Mouse (Mus musculus): ENCODE measurements around the gene Zfp1. TPM values are rescaled to one million over a fixed set of nuclear protein-coding genes. Genes with fewer than 3 reads are reported as not detected.
"Not testable (repeated sequence)": the region's sequence is repeated elsewhere in the genome, so short reads cannot be mapped to it uniquely, and the experiment has no call there.

The Zfp1 gene
- total RNA-seq, 2 experiments from 2014 or later: 19.4 to 22.3 TPM

DNA sequence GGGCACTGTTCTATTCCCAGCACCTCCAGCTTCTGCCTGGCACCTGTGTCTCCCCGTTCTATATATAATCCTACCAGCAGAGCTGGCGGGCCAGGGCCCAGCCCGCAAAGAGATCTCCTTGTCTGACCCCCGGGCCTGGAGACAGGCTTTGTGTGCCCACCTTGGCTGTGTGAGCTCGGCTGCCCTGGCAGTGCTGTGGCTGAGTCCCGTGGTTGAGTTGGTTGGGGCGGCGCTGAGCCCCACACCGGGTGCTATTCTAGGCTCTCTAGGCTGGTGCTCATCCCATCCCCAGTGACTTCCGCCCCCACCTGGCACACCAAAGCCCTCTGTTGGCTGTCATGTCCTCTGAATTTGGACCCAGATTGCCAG, 18.4 kb upstream of the Zfp1 start:
- DNase-seq (ENCODE audit: extremely low spot score in 1 of 2, low spot score in 1 of 2): no peak

DNA sequence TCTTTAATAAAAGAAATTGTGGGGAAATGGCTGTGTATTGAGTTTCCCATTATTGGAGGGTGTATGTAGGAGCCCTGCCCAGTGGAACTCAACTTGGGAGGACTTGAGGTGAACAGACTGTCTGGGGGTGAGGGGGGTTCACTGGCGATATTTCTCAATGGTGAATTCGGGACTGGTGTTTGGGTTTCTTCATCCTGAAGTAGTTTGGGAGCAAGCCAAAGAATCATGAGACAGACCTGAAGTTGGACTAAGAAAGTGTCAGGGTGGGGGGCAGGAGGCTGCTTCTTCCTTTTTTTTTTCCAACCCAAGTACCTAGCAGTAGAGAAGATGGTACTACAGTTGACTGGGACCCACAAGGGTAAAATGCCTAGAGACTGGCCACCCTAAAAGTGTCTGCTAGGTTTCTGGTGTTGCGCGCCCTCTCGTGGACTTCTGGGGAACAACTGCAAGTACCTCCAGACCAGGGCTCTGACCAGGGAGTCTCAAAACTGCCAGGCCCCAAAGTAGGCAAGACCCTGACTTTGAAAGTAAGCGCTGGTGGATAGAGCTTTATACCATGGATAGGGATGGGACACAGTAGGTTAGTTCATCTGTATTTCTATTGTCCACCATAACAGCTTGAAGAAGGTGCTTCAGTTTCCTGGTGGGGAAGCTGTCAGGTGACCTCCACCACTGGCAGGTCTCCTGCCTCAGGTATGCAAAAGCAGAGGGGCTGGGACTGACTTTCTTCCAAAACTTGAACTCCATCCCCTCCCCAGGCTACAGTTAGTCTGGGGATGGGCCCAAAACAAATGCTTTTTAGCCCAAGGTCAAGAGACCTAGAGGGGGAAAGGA, 17.3 kb upstream of the Zfp1 start:
- peak; percentile 54 to 80 for DNase-seq (ENCODE audit: extremely low spot score in 1 of 2, low spot score in 1 of 2)

DNA sequence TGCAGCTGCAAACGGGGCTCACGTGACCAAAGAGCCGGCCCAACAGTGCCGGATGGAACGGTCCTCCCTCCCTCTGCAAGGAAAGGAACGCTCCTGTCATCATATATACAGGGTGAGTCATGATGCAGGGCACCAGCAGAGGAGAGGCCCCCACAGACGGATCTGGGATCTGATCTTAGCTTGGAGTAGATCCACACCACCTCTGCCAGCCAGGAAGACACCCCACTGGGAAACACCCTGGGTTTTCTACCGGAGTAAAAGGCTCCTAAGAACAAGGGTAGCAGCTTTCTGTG, 16.7 kb upstream of the Zfp1 start:
- DNase-seq (ENCODE audit: extremely low spot score in 1 of 2, low spot score in 1 of 2): no peak

DNA sequence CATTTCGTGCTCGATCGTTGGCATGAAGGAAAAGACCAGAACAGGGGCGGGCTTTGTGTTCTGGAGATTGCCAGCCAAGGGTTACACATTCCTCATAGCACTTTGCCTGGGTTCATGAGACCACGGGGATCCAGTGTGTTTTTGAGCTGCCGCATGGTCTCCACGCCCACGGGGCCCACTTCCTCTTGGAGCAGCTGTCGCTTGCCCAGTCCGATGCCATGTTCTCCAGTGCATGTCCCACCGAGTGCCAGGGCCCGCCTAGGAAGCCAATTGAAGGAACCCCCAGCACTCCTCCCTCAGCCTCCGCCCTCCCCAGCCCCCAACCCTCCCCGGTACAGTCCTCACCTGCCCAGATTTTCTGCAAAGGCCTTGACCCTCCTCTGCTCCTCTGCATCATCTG, 16.3 kb upstream of the Zfp1 start:
- no peak for DNase-seq (ENCODE audit: extremely low spot score in 1 of 2, low spot score in 1 of 2)

DNA sequence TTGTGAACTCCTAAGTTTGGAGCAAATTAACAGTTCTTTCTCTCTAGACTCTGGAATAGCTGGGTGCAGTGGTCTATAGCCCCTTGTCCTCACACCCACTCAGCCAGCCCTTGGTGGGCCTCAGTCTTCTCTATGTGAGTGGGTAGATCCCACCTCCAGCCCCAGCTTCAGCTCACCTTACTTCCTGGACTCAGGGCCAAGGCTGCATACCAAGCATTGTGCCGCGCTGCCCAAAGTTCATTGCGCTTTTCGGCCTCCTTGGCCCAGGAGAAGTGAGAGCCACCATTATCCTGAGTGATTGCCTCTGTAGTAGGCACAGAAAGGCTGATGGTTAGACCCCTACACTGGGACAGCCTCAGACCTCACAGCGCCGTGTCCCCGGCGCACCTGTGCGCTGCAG, 15.3 kb upstream of the Zfp1 start:
- DNase-seq (ENCODE audit: extremely low spot score in 1 of 2, low spot score in 1 of 2): no peak

DNA sequence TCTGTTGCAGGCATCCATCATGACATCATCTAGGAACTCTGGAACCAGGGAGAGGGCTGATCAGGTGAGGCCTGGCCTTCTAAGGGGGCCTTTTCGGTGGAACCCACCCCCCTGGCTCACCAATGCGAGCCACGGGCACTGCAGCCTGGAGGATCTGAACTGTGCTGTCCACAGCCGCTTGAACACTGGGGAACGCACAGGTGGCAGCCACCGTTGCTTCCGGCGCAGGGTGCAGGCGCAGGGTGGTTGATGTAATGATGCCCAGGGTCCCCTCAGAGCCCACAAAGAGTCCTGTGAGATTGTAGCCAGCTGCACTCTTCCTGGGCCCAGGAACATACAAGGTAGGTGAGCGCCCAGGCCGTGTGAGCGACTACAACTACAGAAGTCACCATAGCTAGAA, 14.8 kb upstream of the Zfp1 start:
- DNase-seq (ENCODE audit: extremely low spot score in 1 of 2, low spot score in 1 of 2): no peak

DNA sequence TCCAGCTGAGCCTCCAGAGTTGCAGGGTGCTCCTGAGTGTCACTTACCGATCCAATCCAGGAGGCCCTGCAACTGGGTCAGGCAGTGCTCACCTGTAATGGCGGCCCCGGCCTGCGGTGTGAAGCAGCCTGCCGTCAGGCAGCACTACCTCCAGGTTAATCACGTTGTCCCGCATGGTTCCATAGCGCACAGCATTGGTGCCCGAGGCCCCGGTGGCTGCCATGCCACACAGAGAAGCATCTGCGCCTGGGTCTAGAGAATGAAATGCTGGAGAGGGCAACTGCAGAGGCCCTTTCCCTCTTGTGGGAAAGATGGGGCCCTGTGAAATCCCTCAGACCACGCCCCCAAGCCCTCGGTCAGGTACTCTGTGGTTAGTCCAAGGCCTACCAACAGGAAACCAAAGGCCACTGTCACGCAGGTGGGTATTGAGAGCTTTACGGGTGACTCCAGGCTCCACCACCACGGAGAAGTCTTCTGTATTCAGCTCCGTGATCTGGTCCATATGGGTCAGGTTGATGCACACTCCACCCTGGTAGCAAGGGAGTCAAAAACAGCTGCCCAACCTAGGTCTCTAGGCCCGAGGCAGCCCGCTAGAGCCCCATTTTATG, 14.2 kb upstream of the Zfp1 start:
- DNase-seq (ENCODE audit: extremely low spot score in 1 of 2, low spot score in 1 of 2): no peak

DNA sequence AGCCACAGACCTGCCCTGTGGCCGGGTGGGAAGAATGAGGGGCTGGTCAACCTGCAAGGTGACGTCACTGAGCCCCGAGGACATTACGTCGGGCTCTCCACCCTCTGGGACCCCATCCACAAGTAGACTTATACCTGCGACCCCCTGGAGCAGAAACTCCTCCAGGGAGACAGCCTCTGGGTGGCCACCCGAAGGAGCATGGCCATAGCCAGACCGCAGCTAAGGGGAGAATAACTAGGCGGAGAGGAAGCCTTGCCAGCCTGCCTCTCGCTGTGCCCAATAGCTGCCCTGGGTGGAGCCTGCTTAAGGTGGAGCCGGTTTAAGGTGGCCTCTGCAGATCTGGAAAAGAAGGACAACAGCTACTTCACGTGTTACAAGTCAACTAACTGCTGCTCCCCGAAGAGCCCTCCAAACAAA, 13.1 kb upstream of the Zfp1 start, which contains the start of gene Ldhd:
TSS of gene Ldhd (minus strand) at position 270 of the 417 bp plus-strand sequence.
- DNase-seq (ENCODE audit: extremely low spot score in 1 of 2, low spot score in 1 of 2): peak in 1 of 2 experiments; percentile 38

DNA sequence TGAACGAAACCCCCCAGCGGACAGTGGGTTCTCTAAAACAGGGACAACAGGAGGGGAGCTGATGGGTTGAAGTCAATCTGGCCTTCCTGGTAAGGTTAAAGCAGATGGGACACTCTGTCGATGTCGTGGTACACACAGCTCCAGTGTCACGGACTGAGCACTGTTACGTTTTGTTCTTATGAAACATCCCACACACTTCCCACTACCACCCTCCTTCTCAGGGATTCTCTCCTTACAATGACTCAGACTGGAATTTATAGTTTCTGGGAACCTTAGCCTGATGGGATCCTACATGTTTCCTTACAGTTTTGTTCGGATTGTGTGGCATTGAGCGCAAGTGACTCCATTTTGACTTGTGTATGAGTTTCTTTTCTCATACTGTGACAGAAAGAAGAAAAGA, 11.6 kb upstream of the Zfp1 start:
- no peak for DNase-seq (ENCODE audit: extremely low spot score in 1 of 2, low spot score in 1 of 2)

DNA sequence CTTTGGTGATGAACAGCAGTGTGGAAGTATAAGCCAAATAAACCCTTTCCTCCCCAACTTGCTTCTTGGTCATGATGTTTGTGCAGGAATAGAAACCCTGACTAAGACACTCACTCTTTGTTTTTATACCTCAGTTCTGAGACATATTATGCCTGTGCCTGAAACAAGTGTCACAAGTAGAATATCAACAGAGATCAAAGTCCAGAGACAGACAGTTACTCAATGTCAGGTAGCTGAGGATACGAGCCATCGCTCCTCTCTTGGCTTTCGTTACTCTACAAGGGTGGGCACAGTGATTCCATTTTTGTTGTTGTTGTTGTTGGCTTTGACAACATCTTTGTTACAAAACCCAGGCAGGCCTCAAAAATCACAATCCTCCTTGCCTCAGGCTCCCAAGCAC, 10.2 kb upstream of the Zfp1 start:
- no peak for DNase-seq (ENCODE audit: extremely low spot score in 1 of 2, low spot score in 1 of 2)

DNA sequence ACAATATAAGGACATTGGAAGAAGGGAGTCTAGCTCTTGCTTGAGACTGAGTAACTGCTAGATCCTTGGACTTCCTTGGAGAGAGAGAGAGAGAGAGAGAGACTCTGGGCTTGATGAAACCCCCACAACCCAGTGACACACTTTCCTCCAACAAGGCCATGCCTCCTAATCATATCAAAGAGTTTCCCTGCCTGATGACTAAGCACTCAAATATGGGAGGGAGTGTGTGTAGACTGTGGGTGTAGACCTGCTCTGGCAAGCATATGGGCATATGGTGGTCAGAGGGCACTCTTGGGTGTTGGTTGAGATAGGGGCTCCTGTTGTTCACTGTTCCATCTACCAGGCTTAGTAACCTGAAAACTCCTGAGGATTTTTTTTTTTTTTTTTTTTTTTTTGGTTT, 5.1 kb upstream of the Zfp1 start:
- DNase-seq (ENCODE audit: extremely low spot score in 1 of 2, low spot score in 1 of 2): no peak

DNA sequence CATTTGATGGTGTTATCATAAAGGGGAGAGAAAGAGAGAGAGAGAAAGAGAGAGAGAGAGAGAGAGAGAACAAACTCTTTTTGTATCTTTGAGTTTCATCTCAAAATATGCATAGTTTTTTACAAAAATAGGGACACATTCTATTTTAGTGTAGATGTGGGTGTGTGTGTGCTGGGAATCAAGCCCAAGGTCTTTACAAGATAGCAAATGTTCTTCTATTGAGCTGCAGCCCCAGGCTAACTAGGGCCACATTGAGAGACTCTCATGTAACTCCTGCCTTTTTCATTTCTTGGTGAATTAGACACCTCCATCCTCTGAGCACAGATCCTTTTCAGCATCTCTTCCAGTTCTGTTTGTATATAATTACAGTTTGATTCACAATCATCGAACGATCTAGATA, 2.1 kb upstream of the Zfp1 start:
- no peak for DNase-seq (ENCODE audit: extremely low spot score in 1 of 2, low spot score in 1 of 2)

DNA sequence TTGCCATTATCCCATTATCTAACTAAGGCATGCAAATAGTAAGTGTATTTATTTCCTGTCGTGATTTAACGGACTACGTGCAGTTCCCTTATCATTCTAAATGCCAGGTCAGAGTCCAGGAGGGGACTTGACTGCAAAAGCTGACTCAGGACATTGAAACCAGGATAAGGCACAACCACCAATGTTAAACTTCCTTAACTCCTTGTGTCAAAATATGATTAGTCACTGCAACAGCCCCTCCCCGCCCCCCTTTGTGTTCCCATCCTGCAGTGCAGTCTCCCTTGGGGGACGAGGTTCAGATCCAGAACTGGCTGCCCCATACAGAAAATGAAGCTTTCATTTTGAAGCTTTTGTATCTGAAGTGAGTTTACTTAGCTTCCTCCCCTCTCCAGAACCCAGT, 705 bp upstream of the Zfp1 start:
- no peak for DNase-seq (ENCODE audit: extremely low spot score in 1 of 2, low spot score in 1 of 2)

DNA sequence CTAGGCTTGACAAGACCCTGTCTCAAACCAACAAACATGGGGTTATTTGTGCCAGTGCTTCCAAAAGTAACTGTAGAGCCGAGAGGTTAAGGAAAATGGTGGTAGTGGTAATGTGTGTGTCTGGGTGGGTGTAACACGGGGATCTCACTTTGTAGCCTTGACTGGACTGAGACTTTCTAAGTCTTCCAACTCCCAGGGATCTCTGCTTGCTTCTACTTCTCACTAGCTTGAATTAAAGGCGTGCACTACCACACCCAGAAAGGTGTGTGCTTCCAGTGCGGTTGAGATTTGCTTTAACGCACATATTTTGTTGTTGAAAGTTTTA, 300 bp upstream of the Zfp1 start:
- DNase-seq (ENCODE audit: extremely low spot score in 1 of 2, low spot score in 1 of 2): no peak

DNA sequence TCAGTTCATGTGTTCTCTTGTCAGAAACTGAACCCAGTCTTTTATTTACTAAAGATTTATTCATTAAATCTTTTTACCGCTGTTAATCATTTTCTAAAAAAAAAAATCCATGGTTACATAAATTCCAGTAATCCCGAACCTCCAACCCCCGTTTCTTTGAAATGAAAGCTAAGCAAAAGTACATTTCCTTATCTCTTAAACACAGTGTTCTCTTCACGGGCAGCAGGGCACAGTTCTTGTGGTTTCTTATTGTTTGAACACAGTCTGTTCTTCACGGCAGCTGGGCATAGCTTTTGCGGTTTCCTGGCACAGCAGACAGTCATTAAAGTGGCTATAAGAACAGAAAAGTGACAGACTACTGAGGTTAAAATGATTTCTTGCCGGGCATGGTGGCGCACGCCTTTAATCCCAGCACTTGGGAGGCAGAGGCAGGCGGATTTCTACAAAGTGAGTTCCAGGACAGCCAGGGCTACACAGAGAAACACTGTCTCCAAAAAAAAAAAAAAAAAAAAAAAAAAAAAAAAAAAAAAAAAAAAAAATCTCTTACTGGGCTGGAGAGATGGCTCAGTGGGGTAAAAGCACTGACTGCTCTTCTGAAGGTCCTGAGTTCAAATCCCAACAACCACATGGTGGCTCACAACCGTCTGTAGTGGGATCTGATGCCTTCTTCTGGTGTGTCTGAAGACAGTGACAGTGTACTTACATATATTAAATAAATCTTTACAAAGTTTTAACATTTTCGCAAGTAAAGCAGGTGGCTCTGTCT, 1.3 kb downstream of the Zfp1 start:
- not testable (repeated sequence) for DNase-seq (ENCODE audit: extremely low spot score in 1 of 2, low spot score in 1 of 2)

DNA sequence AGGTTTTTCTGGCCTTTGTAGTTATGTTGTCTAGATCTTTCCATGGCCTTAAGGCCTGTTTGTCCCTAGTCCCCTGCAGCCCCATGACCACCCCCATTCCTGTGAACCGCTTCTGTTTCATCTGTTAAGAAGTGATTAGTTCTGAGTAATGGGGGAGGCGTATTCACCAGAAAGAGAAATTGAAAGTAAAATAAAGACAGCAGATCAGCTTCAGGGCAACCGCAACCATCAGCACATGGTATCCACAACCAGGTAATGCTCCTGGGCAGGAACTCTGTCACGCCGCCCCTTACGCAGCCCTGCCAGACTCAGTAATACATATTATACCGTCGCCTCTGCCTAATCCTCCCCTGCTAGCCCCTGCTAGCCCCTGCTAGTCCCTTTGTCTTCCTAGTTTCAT, 2.5 kb downstream of the Zfp1 start:
- no peak for DNase-seq (ENCODE audit: extremely low spot score in 1 of 2, low spot score in 1 of 2)

DNA sequence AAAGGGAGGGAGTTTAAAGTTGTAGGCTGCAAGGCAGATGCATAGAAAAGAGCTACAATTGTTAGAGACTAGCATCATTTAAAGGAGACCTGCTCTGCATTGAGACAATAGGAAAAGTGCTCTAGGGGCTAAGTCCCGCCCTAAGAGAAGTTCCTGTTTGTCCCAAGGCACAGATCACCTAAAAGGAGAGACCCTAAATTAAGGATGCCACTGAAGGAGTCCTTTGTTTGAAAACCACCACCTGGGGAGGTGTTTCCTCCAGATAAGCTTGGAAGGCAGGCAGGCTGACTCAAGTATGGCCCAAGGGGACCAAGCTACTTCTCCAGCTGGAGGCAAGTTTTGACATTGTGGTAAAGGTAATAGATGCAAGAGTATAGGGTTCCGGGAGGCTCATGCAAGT, 5.6 kb downstream of the Zfp1 start:
- DNase-seq (ENCODE audit: extremely low spot score in 1 of 2, low spot score in 1 of 2): no peak

DNA sequence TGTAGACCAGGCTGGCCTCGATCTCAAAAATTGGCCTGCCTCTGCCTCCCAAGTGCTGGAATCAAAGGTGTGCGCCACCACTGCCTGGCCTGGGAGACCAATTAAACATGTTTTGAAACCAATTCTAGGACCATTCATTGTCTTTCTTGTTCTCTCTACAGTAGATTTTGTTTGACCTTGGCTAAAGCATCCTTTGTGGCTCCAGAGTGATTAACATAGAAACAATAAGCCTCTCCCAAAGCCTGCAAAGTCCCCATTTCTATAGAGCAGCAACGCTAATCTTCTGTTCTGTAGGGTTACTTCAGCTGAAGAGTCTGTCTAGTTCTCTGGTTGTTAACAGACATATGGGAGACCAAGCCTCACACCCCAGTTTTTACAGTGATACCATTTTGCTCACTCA, 7.5 kb downstream of the Zfp1 start:
- no peak for DNase-seq (ENCODE audit: extremely low spot score in 1 of 2, low spot score in 1 of 2)

DNA sequence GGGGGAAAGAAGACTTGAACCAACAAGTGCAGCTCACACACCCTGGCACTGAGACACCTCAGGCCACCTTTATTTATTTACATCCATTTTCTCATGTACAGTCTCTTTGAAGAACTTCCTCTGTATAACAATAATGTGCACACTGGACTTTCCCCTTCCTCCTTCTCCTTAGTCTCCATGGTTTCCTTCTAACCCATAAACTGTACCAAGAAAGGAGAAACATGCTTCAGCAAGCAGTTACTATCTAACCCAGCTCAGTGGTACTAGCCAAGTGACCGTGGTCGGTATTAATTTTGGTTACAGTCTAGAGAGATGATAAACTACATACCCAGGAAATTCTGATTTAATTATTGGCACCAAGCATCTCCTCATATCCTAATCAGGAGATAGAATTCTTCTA, 10.3 kb downstream of the Zfp1 start:
- DNase-seq (ENCODE audit: extremely low spot score in 1 of 2, low spot score in 1 of 2): no peak

DNA sequence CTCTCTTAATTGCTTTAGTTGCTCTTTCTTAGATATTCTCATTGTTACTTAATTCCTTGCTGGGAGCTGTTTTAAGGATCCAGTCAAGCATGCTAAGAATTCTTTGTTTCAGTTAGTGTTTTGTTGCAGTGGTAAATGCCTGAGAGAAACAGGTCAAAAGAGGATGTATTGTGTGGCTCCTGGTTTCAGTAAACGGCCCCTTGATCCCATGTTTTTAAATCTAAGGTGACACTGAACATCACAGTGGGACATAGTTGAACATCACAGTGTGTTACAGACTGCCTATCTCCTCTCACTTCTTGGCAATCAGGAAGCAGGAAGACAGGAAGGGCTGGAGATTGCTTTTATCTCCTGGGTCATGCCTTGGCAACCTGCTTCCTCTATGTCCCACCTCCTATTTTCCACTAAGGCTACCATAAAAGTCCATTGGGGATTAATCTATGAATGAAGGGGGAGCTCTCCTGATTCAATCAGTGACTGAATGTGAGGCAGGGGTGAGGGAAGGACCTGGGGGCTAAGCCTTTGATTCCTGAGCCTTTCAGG, 14.2 kb downstream of the Zfp1 start:
- DNase-seq (ENCODE audit: extremely low spot score in 1 of 2, low spot score in 1 of 2): no peak

DNA sequence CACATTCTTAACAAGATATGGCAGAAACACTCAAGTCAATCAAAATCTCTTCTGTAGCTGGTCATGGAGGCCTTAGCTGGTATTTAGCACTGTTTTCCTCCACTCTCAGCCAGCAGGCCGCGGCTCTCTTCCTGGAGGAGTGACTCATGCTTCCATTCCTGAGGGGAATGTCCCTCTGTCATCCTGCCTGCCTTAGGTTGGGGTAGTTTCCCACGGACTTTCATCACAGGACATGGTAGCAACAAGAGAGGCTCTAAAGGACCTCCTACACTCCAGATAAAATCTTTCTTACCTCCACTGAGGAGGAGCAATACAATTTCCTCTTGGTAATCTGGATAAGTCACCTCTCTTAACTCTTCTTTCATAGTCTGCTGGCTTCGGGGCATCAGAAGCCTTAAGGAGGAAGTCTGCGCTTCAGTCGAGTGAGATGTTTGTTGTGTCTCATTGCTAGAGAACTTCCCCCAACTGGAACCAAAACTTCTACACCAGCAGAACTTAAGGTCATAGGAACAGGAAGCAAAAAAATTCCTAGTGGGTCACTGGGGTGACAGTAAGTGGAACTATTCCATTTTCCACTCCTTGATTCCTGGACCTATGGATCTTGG, 15.7 kb downstream of the Zfp1 start:
- no peak for DNase-seq (ENCODE audit: extremely low spot score in 1 of 2, low spot score in 1 of 2)

Measured in layer of hippocampus, postnatal 25 days (tissue).